Mouse (Mus musculus) activated CD4-positive, CD25-positive, alpha-beta regulatory T cell, adult 4 months (primary cell): ENCODE results near the gene Gm42742. TPM values are rescaled to one million over a fixed set of nuclear protein-coding genes. Genes with fewer than 3 reads are reported as not detected.

Source experiments
- ATAC-seq: one replicate; pipeline ENCODE4 v1.8.0; 2017
- polyA plus RNA-seq, 2 experiments: library from polyadenylated mRNA; unstranded; fragments of 100-300 nt; shearing (Covaris generic); gene quantifications; one replicate each; pipeline ENCODE4 v1.2.1; 2017

Gene Gm42742
- polyA plus RNA-seq, 2 experiments from 2014 or later, result 26.4 to 31.8 TPM

DNA sequence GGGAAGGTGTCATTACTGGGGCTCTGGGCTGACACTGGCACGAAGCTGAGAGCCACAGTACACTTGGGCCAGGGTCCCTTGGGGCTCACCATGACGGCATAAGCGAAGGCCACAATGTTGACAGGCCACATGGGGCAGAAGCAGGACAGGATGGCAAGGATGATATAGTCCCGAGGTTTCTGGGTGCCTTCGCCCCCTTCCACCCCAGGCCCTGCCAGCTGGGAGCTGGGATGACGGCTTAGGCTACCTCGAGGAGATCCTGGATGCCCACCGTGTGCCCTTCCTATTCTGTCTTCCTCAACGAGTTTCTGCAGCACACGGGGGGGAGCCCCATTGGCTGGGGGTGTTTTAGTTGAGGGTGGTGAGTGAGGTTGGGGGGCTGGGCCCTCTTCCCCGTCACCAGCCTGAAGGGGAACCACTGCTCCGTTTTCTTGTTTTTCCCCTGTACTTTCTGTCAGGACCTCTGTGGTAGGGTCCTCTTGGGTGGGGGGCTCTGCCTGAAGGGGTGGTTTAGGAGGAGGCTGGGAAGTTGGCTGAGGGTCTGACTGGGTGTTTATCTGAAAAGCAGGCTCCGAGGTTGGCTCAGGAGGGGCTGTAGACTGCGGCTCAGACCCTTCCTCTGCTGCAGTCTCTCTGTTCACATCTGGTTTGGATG, 1.5 kb downstream of the Gm42742 start:
- no peak for ATAC-seq

DNA sequence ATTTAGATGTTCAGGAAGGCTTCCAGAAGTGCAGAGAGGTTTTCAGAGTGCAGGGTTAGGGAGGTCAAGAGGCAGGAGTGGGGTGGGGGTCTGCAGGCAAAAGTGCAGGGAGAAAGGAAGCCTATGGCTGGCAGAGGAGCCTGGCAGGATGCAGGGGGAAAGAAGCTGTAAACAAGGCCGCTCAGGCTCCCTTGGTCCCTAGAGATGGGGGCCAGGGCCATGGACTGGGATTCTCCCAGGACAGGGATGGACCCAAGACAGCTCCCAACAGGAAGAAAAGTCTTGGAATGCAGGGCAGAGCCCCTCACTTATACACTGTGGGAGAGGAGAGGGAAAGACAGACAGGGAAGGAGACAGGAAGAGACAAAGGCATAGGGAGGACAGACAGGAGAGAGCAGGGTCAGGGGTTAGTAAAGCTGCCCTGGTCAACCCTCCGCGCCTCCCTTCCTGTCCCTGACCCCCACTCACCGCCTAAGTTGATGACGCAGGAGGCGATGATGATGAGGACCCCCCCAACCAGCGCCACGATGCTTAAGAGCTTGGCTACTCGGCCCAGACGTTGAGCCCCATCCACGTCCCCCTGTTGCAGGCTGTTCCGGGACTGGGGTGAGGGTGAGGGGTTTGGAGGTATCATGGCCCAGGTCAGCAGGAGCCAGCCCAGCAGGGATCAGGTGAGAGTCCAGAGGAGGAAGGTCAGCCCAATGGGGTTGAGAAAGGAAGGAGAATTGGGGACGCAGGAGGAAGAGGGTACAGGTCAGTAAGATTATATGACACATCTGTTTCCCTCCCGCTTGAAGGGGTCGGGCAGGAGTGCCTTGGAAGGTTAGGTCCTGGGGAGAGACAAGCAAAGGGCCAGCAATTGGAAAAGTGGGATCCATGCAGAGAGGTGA, 2.2 kb downstream of the Gm42742 start:
- no peak for ATAC-seq

GRCm38 (mm10) chr7:127017950-127018345, 2.9 kb downstream of the Gm42742 start:
- ATAC-seq, result no peak

DNA sequence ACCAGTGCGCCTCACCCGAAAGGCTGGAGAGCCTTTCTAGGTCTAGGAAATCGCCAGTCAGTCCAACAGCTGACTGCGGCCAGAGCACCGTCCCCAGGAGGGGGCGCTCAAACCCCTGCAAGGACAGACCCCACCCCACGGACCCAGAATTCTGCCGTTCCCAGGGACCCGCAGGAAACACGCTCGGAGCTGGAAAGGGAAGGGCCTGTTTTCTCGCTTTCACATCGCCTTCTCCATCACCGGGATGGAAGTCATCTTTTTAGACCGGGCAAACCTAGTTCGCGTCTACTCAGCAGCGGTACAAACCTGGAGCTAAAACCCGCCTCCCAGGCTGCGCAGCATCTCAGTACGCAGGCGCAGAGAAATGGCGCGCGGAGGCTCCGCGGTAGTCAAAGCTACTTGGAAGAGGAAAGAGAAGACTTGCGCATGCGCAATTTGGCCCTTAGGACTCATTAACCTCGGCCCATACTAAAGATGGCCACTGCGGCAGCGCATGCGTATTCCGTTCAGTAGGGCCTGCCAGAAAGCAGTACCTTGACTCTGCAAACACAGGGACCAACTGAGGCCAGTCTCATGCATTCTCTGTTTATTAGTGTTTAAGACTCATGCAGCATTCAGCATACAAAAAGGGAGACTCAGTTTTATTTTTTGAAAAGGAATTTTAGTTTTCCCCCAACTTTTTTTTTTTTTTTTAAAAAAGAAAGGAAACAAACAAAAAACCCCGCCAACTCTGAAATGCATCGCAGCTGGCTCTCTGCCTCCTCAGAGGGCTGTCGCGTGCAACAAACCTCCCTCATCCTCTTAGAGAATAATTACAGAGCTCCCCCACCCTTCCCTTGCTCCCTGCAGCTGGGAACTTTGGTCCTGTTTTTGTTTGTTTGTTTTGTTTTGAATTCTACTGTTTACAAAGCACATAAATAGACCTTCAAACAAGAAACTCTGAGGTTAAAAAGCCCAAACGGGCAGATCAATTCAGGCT, 3.6 kb downstream of the Gm42742 start, which contains the start of gene Pagr1a:
Pagr1a (minus strand) TSS at position 382 of the 979 bp plus-strand sequence.
- ATAC-seq, result peak; percentile 68

DNA sequence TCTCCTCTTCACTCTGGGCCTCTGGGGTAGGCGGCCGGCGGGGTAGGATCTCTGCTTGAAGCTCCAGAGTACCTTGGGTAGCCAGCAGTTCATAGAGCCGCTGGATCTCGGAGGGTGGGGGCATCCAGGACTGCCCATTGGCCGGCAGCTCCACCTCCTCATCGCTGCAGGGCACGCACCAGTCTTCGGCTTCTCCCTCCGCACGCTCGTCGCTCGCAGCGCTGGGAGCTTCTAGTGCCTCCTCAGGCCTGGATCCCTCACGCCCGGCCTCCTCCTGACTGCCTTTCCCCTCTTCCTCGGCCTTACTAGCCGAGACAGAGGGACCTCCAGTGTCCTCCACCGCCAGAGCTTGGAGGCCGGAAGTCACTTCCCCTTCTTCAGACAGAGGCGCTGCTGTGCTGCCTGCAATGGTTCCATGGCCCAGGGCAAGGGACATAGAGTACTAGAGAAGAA, 4.4 kb downstream of the Gm42742 start:
- peak; percentile 56 for ATAC-seq

DNA sequence TGATC, 4.6 kb downstream of the Gm42742 start, which contains the start of gene Pagr1b:
Pagr1b (minus strand) TSS at position 4 of the 5 bp plus-strand sequence.
- no peak for ATAC-seq

GRCm38 (mm10) chr7:127016081-127016480, 4.8 kb downstream of the Gm42742 start:
- ATAC-seq, result no peak

- no peak for ATAC-seq
Observed at GRCm38 (mm10) chr7:127014993-127015392, 5.9 kb downstream of the Gm42742 start.

GRCm38 (mm10) chr7:127014320-127014719, 6.6 kb downstream of the Gm42742 start, which contains the start of gene Mvp:
Mvp (minus strand) TSS chr7:127014621.
- peak; percentile 61 for ATAC-seq

DNA sequence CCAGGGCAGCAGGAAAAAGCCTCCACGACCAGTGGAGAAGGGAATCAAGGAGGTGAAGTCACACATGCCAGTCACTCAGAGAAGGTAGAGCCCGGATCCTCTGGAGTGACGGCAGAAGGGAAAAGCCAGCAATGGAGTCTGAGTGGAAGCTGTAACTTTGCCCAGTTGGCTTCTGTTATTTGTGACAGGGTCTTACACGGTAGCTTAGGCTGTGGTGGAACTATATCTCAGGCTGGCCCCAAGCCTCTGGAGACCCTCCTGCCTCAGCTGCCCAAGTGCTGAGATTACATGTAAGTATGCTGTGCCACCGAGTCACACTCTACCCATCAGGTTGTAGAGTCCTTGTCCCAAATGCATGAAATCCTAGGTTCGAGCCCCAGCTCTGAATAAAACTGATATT, 7.5 kb downstream of the Gm42742 start:
- no peak for ATAC-seq

GRCm38 (mm10) chr7:127012845-127013244, 8.1 kb downstream of the Gm42742 start:
- no peak for ATAC-seq

- no peak for ATAC-seq
Observed at GRCm38 (mm10) chr7:127012374-127012773, 8.5 kb downstream of the Gm42742 start.

DNA sequence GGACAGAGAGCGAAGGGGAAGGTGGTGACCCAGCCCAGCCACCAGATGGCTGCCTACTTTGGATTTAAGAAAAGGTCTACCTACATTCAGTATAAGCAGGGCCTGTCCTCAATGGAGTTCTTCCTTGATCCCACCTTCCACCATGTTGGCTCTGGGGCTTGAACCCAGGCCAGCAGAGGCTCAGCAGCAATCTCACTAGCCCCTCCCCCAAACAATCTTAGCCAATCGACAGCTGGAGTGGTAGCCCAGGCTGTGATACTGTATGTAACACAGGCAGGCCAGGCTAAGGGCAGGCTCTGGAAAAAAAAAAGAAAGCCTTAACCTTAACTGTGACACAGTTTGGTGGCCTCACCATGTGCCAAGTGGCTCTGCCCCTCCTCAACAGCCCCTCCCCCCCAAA, 9.2 kb downstream of the Gm42742 start:
- ATAC-seq, result no peak

DNA sequence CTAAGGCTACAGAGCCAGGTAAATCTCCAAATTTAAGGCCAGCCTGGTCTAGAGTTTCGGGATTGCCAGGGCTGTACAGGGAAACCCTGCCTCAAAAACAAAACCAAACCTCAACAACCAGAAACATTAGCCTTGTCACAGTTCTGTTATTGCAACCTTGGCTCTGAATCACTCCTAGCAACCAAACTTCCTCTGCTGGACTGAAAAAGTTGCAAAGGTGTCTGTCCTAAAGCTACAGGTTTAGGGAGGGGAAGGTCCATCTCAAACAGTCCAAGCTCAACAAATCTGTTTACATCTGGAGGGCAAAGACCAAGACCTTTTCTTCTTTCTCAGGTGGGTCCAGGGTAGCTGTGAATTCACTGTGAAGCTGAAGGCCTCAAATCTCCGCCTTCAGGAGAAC, 9.8 kb downstream of the Gm42742 start:
- no peak for ATAC-seq

DNA sequence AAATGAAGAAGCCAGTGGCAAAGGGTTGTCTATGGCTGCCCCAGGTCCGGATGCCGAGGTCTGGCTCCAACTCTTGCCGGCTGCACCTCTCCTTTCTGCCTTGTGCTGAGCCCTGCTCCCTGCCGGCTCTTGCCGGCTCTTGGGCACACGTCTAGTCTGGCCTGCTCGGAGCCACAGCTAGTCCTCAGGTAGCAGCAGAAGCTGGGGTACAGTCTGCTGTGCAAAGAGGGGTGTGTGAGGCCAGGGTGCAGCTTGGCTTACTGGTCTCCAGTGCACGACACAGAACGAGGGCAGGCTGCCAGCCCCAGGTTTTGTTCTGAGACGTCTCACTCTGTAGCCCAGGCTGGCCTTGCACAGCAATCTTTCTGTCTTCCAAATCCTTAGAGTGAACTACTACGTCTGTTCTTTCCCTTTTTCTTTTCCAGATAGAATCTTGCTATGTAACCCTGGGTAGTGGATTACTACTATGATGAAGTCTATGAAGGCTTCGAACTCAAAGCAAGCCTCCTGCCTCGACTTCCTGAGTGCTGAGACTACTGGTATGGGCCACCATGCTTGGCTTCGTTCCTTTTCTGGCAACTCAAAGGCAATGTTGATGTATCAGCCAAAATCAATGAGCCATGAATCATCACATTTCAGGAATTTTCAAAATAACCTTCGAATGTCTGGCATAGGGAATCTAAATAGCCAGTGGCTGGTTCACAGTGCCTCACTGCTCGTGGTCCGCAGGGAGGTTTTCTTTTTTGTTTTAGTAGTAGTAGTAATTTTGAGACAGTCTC, 11.4 kb downstream of the Gm42742 start:
- ATAC-seq, result no peak

- ATAC-seq, result no peak
Observed at GRCm38 (mm10) chr7:127008239-127009019, 12.5 kb downstream of the Gm42742 start.

- ATAC-seq, result no peak
Observed at GRCm38 (mm10) chr7:127007313-127008024, 13.4 kb downstream of the Gm42742 start.

DNA sequence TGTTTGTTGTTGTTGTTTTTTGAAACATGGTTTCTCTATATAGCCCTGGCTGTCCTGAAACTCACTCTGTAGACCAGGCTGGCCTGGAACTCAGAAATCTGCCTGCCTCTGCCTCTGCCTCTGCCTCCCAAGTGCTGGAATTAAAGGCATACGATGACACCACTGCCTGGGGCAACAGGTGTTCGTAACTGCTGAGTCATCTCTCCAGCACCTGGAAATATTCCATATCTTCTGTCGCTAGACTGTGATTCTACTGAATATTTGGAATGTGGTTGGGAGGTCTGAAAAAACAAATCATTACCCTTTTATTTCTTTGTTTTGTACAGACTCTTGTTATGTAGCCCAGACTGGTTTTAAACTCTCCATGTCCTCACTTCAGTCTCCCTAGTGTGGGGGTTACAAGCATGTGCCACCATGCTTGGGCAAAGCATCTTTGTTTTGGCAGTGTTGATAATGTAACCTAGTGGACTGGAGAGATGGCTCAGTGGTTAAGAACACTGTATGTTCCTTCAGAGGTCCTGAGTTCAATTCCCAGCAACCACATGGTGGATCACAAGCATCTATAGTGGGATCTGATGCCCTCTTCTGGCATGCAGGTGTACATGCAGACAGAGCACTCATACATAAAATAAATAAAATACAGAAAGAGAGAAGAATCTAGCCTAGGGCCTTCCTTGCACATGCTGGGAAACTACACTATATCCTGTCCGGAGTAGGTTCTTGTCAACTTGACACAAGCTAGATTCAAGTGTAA, 16.6 kb downstream of the Gm42742 start:
- ATAC-seq, result no peak

DNA sequence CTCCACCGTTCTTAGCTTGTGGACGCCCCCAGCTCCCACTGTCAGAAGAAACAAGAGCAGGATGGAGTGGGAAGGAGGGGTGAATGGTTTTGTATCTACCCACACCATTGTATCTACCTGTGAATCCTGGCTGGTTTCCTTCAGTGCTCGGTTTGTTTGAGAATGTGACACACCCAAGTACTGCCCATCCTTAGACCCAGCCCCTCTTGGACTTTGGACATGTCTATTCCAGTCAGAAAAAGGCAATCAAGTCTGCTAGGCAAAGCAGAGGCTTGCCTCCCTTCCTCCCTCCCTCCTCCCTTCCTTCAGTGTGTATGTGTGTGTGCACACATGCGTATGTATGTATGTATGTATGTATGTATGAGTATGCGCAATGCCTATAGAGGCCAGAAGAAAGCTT, 17.3 kb downstream of the Gm42742 start:
- ATAC-seq, result no peak

- peak; percentile 75 for ATAC-seq
Observed at GRCm38 (mm10) chr7:126999568-126999967, 21.3 kb downstream of the Gm42742 start.
